Mouse (Mus musculus): ENCODE measurements around the gene Tcf7l1.
A peak's percentile ranks its signal among the peaks of the same experiment; 100 is the strongest.
"Not testable (repeated sequence)": the region's sequence is repeated elsewhere in the genome, so short reads cannot be mapped to it uniquely, and the experiment has no call there.

The Tcf7l1 gene

DNA sequence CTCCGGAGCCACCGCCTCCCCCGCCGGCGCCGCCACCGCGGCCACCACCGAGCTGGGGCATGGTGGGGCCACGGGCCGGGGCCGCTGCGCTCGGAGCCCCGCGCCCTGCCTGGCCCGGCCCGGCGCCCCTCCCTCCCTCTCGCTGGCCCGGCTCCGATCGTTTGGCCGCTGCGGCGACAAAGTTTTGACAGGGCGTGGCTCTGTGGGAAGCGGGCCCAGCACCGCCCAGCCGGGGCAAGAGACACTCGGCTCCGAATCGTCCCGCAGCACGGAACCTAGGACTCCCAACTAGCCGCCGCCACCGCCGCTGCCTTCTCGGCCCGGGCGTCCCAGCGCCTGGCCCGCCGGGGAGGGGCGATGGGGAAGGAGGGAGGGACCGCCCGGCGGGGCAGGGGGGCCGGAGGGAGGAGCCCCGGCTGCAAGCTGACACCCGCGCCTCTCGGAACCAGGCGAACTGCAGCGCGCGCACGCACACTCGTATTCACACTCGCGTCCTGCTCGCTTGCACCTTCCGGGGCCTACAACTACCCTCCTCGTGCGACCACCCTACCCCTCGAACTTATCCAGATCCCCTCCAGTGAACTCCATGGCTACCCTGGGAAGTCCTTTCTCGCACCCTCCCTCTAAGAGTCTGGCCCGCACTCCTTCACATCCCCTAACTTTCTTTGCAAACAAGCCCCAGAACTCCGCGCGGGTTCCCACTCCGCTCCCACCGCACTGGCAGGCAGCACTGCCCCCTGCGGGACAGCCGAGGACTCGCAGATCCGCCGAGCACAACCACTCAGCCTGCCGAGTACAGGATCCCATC is at the start of gene Tcf7l1:
Gene Tcf7l1 (minus strand): TSS at position 363 of the 808 bp plus-strand sequence.
- peak; percentile 93 for DNase-seq (ENCODE audit: low read depth, low spot score)

DNA sequence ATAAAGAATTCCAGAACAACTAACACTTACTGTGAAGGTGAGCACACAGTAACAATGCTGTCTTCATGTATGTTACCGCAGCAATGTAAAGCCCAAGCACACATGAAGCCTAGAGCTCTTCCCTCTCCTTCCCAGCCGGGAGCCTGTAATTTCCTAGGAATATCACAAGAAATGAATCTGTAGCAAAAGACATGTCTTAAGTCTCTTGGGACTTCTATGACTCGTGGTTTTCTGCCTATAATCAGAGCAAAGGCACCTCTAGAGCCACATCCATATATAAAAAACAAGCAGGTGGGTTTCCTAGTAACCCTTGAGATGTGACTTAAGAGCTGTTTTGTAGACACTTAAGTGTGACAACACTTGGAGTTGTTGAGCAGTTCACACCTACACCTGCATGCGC is 48.7 kb upstream of the Tcf7l1 start:
- DNase-seq (ENCODE audit: low read depth, low spot score), result peak; percentile 63

DNA sequence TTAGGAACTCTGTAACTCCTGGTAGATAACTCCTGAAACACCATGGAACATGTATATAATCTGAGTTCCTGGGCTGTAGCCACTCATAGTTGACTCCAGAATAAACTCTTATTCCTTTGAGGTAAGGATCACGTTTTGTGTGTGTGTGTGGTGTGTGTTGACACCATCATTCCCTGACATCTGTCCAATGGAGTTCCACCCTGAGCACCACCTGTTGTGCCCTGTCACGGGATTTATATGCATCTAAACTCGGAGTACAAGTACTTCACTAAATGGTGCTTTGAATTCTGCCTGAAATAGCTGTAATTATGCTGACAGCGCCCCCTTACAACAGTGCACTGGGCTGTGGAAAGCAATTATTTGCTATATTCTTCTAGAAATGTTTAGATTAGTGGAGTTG is 45.5 kb upstream of the Tcf7l1 start:
- DNase-seq (ENCODE audit: low read depth, low spot score), result no peak

DNA sequence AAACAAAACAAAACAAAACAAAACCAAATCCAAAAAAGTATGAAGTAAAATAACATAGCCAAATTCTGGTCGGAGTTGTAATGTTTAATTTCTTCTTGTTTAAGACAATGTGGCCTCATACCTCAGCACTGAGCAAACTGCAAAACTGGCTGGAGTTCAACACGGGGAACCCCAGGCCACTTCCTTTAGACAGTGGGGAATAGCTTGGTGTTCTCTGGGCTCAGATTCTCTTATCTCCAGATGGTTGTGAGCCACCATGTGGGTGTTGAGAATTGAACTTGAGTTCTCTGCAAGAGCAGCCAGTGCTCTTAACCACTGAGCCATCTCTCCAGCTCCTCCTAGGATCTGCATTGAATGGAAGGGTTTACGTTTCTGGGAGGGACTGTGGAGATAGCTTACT is 42.8 kb upstream of the Tcf7l1 start:
- DNase-seq (ENCODE audit: low read depth, low spot score), result peak; percentile 56

DNA sequence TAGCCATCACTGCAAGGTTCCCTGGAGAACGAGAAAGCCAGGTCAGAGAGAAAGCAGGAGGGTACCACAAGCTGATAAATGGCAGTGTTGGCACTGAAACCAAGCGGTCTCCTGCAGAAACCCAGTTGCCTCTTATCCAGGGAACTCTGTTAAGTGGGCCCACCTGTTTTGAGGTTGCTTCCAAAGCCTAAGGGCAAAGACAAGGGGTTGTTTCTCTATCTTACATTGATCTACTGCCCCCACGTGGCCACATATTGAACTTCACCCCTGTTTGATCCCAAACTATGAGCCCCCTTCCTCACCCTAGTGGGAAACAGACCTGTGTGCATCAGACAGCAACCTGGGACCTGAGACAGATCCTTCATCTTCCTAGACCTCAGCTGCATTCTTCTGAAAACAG is 42.2 kb upstream of the Tcf7l1 start:
- DNase-seq (ENCODE audit: low read depth, low spot score), result peak; percentile 88

DNA sequence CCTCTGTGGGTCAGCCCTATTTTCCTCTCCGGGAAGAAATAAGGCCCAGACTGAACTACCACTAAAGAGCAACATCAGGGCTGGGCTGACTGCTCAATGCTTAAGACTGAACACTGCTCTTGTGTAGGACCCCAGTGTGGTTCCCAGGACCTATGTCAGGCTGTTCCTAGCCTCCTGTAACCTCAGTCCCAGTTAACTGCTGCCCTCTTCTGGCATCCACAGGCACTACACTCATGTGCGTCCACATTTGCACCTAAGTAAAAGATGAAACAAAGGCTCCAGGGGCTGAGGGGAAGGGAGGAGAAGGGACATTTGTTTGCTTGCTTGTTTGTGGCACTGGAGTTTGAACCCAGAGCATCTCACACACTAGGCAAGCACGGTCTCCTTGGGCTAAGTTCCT is 39.8 kb upstream of the Tcf7l1 start:
- DNase-seq (ENCODE audit: low read depth, low spot score), result peak; percentile 57

DNA sequence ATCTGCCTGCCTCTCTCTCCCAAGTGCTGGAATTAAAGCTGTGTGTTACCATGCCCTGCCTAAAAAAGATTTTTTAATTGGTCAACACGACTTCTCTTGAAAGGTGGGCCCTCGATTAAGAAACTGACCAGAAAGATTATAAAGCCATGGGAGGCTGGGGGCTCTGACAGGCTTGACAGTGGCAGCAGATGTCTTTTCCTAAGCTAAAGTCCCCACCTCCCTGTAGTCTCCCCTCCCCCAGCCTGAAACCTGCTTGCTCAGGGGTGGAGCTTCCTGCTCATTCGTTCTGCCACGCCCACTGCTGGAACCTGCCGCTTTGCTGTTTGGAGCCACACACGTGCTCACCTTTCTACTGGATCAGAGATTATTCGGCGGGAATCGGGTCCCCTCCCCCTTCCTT is 39.0 kb upstream of the Tcf7l1 start:
- DNase-seq (ENCODE audit: low read depth, low spot score), result not testable (repeated sequence)

DNA sequence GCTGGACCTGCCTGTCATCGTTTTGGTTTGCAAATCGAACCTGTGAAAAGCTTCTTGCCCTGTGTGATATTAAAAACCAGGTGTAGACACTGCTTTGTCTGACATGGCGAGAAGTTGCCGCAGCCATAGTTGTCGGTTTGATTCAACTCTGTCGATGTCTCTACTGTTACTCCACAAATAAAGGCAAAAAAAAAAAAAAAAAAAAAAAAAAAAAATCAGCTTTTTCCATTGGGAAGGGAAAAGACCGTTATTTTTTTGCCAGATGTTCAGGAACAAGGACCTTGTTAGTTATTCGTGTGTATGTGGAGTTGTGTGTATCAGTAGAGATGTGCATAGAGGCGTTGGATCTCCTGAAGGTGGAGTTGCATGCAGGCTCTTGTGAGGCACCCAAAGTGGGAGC is 36.7 kb upstream of the Tcf7l1 start:
- DNase-seq (ENCODE audit: low read depth, low spot score), result no peak

DNA sequence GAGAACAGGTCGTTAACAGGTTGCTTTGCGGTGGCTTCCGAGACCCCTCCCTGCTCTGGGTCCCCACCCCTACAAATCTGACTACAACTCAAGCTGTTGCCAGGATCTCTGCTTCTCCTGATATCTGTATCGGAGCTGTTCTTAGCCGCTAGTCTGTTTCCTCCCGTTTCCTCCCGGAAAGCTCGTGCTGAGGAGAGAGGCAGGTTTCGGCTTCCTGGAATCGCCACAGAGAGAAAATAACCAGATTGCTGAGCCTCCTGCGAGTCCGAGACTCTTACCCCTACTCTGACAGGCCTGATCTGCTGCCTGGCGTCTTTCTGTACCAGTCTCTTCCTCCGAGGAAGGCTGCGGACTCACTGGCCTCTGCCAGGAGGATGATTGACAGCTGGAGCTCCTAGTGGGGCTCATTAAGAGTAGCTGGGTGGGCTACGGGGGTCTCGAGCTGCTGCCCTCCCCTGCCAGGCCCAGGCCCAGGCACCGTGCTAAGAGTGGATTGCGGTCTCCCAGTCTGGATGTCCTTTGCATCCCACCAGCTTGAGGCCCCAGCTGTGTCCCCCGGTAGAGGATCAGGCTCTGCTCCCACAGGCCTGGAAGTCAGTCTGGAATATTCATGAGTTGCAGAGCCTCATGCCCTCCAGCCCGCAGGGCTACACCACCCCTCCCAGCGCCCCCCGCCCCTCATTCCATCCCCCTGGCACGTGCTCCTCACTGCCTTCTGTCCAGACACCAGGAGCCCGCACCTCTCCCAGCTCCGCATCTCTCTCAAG is 36.1 kb upstream of the Tcf7l1 start:
- no peak for DNase-seq (ENCODE audit: low read depth, low spot score)

DNA sequence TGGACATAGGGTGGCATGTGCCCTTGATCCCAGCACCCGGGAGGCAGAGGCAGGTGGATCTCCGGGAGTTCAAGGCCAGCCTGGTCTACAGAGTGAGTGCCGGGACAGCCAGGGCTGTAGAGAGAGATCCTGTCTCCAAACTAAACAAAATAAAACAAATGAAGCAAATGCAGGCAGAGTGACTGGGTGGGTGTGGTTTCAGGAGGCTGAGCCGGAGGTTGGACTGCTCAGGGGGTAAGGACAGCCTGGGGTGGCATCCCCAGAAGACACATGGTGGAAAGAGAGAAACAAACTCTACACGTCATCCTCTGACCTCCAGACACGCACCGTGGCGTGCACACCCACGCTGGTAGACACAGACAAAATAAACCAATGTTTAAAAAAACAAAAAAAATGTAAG is 24.4 kb upstream of the Tcf7l1 start:
- no peak for DNase-seq (ENCODE audit: low read depth, low spot score)

DNA sequence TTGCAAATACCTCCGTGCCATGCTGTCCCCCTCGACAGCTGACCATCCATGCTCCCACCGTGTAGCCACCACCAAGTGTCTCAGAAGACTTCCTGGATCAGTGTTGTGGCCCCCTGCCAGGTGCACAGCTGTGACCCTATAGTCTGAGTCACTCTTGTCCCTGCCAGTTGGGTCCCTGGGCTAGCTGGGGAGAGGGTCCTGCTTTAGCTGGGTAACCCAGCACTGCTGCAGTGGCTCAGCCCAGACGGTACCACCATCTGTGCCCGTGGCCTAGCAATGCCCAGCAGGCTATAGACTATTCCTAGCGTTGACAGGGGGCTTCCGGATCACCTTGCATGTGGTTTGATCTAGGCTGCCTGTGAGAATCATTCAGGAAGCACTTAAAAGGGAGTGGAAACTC is 21.2 kb upstream of the Tcf7l1 start:
- DNase-seq (ENCODE audit: low read depth, low spot score), result no peak

DNA sequence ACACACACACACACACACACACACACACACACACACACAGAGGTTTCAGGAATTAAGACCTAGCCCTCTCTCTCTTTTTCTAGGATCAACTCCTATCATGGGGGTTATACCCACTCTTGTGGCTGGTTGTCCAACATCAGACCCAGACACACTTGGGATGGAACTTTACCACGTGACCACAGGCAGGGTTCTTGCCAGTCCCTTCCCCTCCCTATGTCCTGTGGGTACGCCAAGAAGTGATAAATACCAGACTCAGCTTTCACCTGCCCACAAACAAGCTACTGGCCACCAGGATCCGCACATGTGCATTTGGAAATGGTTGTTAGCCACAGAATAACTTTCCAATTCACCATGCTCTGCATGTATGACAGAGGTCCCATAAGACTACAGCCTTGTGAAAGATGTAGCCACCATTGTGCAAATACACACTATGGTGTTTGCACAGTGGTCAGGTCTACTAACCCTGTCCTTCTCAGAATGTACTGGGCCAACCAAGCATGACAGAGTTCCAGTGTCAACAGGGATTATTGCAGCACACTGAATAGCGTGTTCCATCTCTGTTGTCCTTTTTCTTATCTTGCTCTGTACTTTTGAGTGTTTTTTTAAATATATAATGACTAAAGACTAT is 20.6 kb upstream of the Tcf7l1 start:
- DNase-seq (ENCODE audit: low read depth, low spot score), result no peak

DNA sequence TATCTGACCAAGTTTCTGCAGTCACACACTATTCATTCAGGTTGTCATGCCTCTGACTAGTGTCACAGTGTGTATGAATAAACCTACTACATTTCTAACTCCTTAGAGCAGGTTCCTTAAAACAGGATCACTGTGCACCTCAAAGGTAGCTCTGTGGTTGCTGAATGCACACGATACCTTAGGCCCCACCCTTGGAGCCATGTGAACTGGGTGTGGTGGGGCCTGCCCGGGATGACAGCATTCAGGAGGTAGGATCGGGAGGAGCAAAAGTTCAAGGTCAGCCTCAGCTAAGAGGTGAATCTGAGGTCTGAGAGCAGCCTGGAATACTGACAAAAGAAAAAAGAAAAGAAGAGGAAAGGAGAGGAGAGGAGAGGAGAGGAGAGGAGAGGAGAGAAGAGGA is 19.3 kb upstream of the Tcf7l1 start:
- no peak for DNase-seq (ENCODE audit: low read depth, low spot score)

DNA sequence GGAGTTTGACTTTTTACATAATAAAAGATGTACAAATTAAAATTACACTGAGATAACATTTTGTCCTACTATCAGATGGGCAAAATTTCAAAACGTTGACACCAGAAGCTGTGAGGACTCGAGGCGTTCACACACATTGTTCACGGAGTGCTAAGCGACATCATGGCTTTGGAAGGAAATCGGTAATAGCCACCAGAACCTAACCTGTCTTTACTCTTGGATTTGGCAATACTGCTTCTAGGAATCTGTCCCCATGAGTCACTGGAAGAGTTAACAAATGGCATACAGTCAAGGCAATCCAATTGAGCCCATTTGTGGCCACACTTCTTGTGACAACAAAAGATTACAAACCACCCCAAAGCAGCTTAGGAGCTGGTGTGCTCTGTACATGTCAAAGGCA is 14.6 kb upstream of the Tcf7l1 start:
- DNase-seq (ENCODE audit: low read depth, low spot score), result peak; percentile 53

DNA sequence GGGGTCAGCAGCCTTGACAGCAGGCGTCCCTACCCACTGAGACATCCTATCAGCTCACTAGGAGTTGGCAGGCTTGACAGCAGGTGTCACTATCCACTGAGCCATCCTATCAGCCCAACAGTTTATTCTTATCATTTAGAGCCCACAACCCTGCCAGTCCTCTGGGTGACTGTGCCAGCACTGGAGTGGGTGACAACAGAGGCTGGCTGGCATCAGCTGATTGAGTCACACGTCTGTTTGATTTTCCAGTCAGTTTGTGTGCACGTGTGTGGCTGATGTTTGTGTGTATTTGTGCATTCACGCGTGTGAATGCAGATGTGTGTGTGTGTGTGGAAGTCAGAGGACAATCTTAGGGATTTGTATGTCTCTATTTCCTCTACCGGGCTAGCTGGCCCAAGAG is 13.1 kb upstream of the Tcf7l1 start:
- DNase-seq (ENCODE audit: low read depth, low spot score), result no peak

DNA sequence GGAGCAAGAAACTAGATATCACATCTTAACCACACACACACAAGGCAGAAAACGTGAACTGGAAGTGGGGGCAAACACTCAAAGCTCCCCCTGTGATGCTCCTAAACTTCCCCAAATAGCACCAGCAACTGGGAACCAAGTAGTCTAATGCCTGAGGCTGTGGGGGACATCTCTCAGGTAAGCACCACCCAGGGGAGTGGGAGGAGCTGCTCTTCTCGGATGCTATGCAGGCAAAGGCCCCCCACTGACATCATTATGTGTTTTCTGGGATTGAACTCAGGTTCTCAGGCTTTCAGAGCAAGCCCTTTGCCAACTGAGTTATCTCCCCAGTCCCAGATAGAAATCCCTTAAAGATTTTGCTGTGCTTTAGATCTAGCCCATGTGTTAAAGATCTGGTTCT is 11.6 kb upstream of the Tcf7l1 start:
- no peak for DNase-seq (ENCODE audit: low read depth, low spot score)

DNA sequence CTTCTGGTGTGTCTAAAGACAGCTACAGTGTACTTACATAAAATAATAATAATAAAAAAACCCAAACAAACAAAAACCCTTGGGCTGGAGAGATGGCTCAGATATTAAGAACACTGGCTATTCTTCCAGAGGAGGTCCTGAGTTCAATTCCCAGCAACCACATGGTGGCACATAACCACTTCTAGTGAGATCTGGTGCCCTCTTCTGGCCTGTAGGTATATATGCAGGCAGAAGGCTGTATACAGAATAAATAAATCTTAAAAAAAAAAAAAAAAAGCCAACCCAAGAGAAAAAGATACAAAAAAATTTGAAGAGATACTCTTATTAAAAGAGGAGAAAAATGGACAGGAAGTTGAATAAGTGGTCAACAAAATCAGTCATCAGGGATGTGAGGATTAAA is 8.7 kb upstream of the Tcf7l1 start:
- no peak for DNase-seq (ENCODE audit: low read depth, low spot score)

DNA sequence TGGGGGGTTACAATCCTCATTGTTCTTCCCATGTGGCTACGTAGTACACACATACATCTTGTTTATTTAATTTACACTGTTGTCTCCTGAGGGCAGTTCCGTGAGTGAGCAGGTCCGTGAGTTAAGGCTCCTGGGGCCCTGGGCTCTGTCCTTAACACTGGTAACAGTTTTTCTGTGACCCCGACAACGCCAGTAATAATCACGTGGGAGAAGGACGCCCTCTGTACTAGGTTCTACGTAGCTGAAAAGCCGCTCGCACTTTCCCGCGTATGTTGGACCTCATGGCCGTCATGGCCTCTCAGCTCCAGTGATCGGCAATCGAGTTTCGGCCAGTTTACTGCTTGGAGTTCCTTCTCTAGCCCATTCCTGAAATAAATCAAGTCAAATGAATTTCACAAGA is 6.4 kb upstream of the Tcf7l1 start:
- no peak for DNase-seq (ENCODE audit: low read depth, low spot score)

DNA sequence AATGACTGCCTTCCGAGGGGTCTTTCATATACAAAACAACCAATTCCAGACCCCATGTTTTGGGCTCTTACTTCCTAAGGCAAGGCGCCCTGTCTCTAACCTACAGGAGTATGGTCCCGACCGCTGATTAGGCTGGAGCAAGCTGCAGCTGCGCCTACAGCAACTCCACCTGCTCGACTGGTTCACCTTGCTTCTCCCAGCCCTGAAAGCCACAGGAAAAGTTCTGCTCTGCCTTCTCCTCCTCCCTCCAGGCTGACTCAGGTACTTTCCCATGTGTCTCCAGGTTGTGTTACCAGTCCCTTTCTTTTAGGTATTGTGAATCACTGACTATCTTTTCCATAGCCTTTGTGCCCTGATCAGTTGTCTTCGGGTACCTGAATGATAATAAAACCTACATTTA is 5.8 kb upstream of the Tcf7l1 start:
- no peak for DNase-seq (ENCODE audit: low read depth, low spot score)

DNA sequence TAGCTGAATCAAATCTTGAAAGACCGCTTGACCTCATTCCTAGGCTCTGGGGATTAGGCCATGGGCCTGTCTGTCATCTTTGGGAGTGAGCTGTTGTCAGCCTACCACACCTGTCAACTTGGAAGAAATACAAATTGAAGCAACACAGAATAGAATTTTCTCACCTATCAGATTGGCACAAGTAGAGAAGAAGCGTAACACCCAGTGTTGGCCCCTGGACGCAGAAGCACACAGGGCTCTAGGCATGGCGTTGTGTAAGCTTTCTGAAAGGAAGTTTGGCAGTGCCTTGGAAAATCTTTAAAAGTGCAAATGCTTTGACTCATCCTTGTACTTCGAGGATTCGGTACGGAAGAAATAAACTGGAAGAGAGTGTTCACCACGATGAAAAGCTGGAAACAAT is 3.6 kb upstream of the Tcf7l1 start:
- DNase-seq (ENCODE audit: low read depth, low spot score), result no peak

DNA sequence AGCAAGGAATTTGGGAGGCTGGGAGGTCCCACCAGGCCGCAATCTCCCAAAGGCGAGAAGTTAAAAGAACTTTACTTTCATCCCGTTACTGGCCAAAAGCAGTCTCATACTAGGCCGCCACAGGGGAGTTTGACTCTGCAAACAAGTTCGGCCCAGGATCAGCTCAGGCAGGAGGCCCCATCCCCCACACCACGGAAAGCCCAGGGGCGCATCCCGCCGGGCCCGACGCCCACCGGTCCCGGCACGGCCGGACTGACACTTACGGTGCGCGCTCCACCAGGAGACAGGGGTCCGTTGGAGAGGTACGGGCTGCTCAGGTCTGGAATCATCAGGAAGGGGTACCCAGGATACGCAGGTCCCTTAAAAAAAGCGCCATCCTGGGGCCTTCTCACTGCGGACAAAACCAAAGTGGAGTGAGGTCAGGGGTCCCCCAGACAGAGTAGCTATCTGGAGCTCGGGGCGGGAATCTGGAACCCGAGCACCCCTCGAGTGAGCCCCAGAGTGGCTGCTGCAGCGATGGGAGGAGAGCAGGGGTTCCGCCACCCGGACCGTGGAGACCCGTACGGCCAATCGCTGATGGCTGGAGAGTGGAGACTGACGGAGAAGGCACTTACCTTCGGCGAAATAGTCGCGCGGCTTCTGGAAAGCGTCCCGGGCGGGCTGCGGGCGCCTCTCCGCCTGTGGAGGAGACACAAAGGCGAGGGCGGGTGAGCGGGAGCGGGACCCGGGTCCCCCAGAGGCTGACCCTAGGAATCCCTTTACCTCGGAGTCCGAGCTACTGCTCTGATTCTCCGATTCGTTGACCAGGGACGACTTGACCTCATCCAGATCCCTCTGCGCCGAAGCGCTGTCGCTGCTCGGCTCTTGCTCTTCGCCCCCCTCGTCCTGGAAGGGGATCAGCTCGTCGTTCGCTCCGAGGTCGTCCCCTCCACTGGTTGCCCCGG is 834 bp downstream of the Tcf7l1 start:
- DNase-seq (ENCODE audit: low read depth, low spot score), result peak; percentile 68
